Mouse (Mus musculus) megakaryocyte, embryonic 14.5 days (primary cell): ENCODE measurements around the gene Cep41.

Experiments
- FLI1 ChIP-seq: IDR thresholded peaks from 2 replicates; pipeline ENCODE4 v1.6.1; 2012; ENCODE audit warnings: low read length, inconsistent platforms, mixed read lengths
- GATA1 ChIP-seq: IDR thresholded peaks from 3 replicates; pipeline ENCODE4 v1.6.1; 2012; ENCODE audit warnings: mixed read lengths, low read length, inconsistent platforms, borderline replicate concordance

DNA sequence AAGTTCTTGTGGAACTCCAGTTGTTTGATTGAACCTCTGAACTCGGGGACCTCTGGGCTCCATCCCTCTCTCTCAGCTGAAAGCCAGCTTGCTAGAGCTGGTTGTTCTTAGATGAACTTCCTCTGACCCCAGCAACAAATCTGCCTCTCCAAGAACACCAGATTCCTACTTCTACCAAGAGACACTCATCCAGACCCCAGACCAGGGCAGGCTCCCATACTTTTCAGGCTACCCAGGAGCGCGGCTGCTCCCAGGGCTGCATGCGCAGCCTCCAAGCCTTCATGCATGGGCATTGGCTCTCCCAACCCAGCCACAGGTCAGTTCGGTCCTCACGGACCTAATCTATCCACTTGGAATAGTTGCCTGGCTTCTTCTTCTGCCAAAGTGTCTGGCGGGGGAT, 29.8 kb upstream of the Cep41 start, which contains the start of gene Mest:
- TF ChIP-seq GATA1 (no peak), FLI1 (no peak)
